Mouse (Mus musculus): Measurements from ENCODE around the gene Dock9.

GRCm38 (mm10) chr14:121738431-121739403 is 58.9 kb downstream of the Dock9 start:
- no peak for TF ChIP-seq CTCF (conservative IDR thresholded peaks at IDR 0.05; ENCODE audit: insufficient read depth, insufficient read length, low read depth, low read length)
- TF ChIP-seq POLR2A (IDR thresholded peaks at IDR 0.05; ENCODE audit: low read depth, low read length) = no peak
